Mouse (Mus musculus): Measurements from ENCODE around the gene Arsa. TPM values are rescaled to one million over a fixed set of nuclear protein-coding genes. Genes with fewer than 3 reads are reported as not detected.

The Arsa gene
- total and polyA plus RNA-seq, 3 experiments = 9.1 to 28.1 TPM; not detected in 1

- TF ChIP-seq MYB (IDR thresholded peaks at IDR 0.05; ENCODE audit: low read depth, low read length) (no peak), GABPA (IDR thresholded peaks at IDR 0.05; ENCODE audit: low read depth, low read length) (no peak), TBP (IDR thresholded peaks at IDR 0.05; ENCODE audit: low read depth, low read length) (no peak), ELF1 (IDR thresholded peaks at IDR 0.05; ENCODE audit: low read depth, low read length) (no peak), POLR2AphosphoS5 (IDR thresholded peaks at IDR 0.05; ENCODE audit: borderline replicate concordance, low read depth, low read length) (no peak), JUND (IDR thresholded peaks at IDR 0.05; ENCODE audit: low read depth, low read length) (no peak), ZNF384 (IDR thresholded peaks at IDR 0.05; ENCODE audit: low read depth, low read length) (no peak), ZMIZ1 (IDR thresholded peaks at IDR 0.05; ENCODE audit: low read depth, low read length) (no peak), HCFC1 (IDR thresholded peaks at IDR 0.05; ENCODE audit: low read depth, low read length) (no peak), POLR2AphosphoS2 (IDR thresholded peaks at IDR 0.05; ENCODE audit: low read length) (no peak), TCF12 (IDR thresholded peaks at IDR 0.05; ENCODE audit: low read depth, low read length) (peak; percentile 68), MAFK (IDR thresholded peaks at IDR 0.05; ENCODE audit: borderline replicate concordance, low read depth, low read length) (no peak), RCOR1 (IDR thresholded peaks at IDR 0.05; ENCODE audit: low read depth, low read length) (no peak)
Observed at GRCm38 (mm10) chr15:89504838-89505237, 27.6 kb upstream of the Arsa start (continued).

- H3K4me3 ChIP-seq (ENCODE audit: control insufficient read depth in 1 of 2, insufficient read depth in 1 of 2, low read depth in 2 of 2, low read length in 2 of 2) = no peak overlapping the region
- H3K79me2 ChIP-seq (ENCODE audit: control insufficient read depth, insufficient read depth, low read length, poor library complexity) = peaks cover 12% of the 10 kb centered on the region
- H3K36me3 ChIP-seq (ENCODE audit: control insufficient read depth in 1 of 2, insufficient read depth in 2 of 2, low read length in 2 of 2) = peaks cover 0 to 6% of the 10 kb centered on the region in 2 experiments; a peak in 2 of 4 replicates
- no peak overlapping the region for H3K27ac ChIP-seq (ENCODE audit: control insufficient read depth, low read depth, low read length)
- no peak for DNase-seq (ENCODE audit: low read depth, low spot score)
- no peaks in the 10 kb centered on the region for H3K27me3 ChIP-seq (ENCODE audit: control insufficient read depth in 1 of 2, insufficient read depth in 2 of 2, low read length in 2 of 2)
- no peak for TF ChIP-seq CTCF (IDR thresholded peaks at IDR 0.05 in 2 of 3, conservative IDR thresholded peaks at IDR 0.05 in 1 of 3; ENCODE audit: control insufficient read depth in 1 of 3, insufficient read depth in 1 of 3, low read depth in 2 of 3, low read length in 3 of 3, poor library complexity in 1 of 3, severe bottlenecking in 1 of 3)
- TF ChIP-seq EP300 (IDR thresholded peaks at IDR 0.05; ENCODE audit: low read depth in 1 of 2, low read length in 2 of 2) = no peak
- TF ChIP-seq USF2 (IDR thresholded peaks at IDR 0.05; ENCODE audit: borderline replicate concordance in 1 of 2, insufficient read depth in 1 of 2, low read depth in 1 of 2, low read length in 2 of 2) = no peak
- no peak for TF ChIP-seq NRF1 (IDR thresholded peaks at IDR 0.05; ENCODE audit: insufficient read depth, low read depth, low read length, poor library complexity, severe bottlenecking)
- no peak for TF ChIP-seq GABPA (IDR thresholded peaks at IDR 0.05; ENCODE audit: low read depth, low read length)
- no peak for TF ChIP-seq MAZ (IDR thresholded peaks at IDR 0.05; ENCODE audit: low read depth, low read length)
- TF ChIP-seq NELFE (IDR thresholded peaks at IDR 0.05; ENCODE audit: low read depth, low read length) = no peak
- no peak for TF ChIP-seq MXI1 (IDR thresholded peaks at IDR 0.05; ENCODE audit: low read depth, low read length)
- no peak for TF ChIP-seq GATA1 (IDR thresholded peaks at IDR 0.05; ENCODE audit: low read depth, low read length)
- TF ChIP-seq POLR2AphosphoS5 (IDR thresholded peaks at IDR 0.05; ENCODE audit: borderline replicate concordance, low read depth, low read length) = no peak
- no peak for TF ChIP-seq KAT2A (conservative IDR thresholded peaks at IDR 0.05; ENCODE audit: low read depth, low read length)
- no peak for TF ChIP-seq TAL1 (IDR thresholded peaks at IDR 0.05; ENCODE audit: low read length)
- no peak for TF ChIP-seq UBTF (IDR thresholded peaks at IDR 0.05; ENCODE audit: borderline replicate concordance, insufficient read depth, low read depth, low read length)
- no peak for TF ChIP-seq CHD1 (IDR thresholded peaks at IDR 0.05; ENCODE audit: low read depth, low read length)
- no peak for TF ChIP-seq MAX (IDR thresholded peaks at IDR 0.05; ENCODE audit: low read length)
- TF ChIP-seq ZC3H11A (IDR thresholded peaks at IDR 0.05; ENCODE audit: low read depth, low read length) = no peak
- H3K9ac ChIP-seq (ENCODE audit: control insufficient read depth, low read depth, low read length, poor library complexity, severe bottlenecking) = no peak overlapping the region
- no peaks in the 10 kb centered on the region for H3K9me3 ChIP-seq (replicated peaks; ENCODE audit: insufficient read depth, low read length)
- peaks cover 3 to 23% of the 10 kb centered on the region in 2 experiments; a peak in 3 of 4 replicates for H3K4me1 ChIP-seq (ENCODE audit: control insufficient read depth in 1 of 2, insufficient read depth in 2 of 2, low read length in 2 of 2)
Observed at GRCm38 (mm10) chr15:89501321-89501720, 24.1 kb upstream of the Arsa start.

Measured in MEL (cell line).